Mouse (Mus musculus) hematopoietic stem cell, adult 5-6 weeks (primary cell): ENCODE measurements around the gene Paqr6. TPM values are rescaled to one million over a fixed set of nuclear protein-coding genes. Genes with fewer than 3 reads are reported as not detected.
"Not testable (repeated sequence)": the region's sequence is repeated elsewhere in the genome, so short reads cannot be mapped to it uniquely, and the experiment has no call there.

ENCODE experiments used
- ATAC-seq, 2 experiments: fragments of 125-278 bp in 1 of 2; replicated peaks in 1 of 2; 2 replicates each; pipeline ENCODE4 v1.8.0; 2016 to 2017; ENCODE audit warnings: inconsistent platforms in 2 of 2, mild to moderate bottlenecking in 2 of 2, moderate number of reproducible peaks in 2 of 2, low read depth in 1 of 2, moderate TSS enrichment in 1 of 2; ENCODE audit not compliant: low FRiP score in 2 of 2, poor library complexity in 2 of 2, severe bottlenecking in 2 of 2, insufficient read depth in 1 of 2, low TSS enrichment in 1 of 2
- total RNA-seq: library from RNA; stranded (forward); fragments of 172-1452, 232-1000 nt; gene quantifications from 2 replicates; pipeline ENCODE4 v1.2.3, GENCODE M21; 2017

Paqr6 gene
- total RNA-seq, 1 experiment from 2014 or later, result not detected

DNA sequence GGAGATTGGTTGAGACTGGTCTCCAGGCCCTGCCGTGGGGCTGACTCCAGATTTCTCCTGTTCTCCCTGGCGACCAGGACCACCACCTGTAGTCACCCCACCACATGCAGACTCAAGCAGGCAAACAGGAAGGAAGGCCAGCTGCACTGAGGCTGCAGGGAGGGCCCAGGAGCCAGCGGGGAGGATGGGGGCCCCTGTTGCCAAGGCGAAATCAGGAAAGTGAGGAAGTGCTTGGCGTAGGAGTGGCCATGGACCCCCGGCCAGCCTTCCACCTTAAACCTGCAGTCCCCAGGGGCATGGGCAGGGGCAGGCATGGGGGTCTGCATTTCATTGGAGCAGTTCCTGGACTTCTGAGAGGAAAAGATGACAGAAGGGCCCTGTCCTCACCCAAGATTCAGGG, 3.3 kb upstream of the Paqr6 start:
- ATAC-seq, result peak; percentile 4 to 19; a peak in 1 of 4 replicates

DNA sequence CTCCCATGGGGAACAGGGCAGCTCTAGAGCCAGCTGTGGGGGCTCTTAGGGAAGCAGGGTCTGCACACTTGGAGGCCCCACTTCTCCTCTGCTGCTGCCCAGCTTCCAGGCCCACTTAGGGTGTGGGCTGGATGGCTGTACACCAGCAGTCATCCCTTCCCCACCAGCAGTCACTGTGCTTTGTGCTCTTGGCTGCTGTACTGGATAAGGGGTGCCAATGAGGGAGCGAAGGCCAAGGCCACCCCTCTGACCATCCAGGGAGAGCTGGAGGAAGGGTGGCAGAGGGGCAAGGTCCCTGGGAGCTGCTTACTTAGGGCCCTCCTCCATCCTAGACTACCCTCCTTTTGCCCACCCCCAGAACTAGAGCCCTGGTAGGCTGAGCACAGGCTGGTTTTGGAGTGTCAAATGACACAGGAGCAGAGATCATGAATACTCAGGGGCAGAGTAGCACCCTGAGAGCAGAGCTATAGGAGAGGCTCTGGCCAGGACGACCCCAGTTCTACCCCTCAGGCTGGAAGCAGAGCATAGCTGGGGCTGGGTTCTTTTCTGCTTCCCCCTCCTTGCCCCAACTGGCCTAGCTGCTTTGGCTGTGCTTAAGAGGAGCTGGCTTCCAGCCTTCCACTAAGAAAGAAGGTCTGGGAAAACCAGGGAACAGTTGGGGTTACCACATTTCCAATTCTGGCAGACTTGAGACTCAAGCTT, 2.6 kb upstream of the Paqr6 start:
- no peak for ATAC-seq

DNA sequence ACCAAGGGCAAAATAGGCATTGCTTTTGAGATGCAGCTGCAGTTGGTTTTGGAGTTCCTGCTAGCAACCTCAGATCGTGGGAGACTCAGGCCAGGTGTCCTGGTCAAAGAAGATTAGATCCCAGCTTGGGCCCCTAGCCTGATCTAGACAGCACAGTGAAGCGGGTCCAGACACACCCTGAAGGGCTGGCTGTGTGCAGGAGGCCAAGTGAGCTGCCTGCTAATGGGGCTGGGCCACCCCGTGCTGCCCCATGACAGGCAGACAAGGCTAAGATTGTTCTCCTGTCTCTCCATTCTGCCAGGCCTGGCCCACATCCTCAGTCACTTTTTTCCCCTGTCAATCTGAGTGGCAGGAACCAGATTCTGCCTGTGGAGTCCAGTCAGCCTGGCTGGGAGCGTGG, 684 bp upstream of the Paqr6 start:
- no peak for ATAC-seq

DNA sequence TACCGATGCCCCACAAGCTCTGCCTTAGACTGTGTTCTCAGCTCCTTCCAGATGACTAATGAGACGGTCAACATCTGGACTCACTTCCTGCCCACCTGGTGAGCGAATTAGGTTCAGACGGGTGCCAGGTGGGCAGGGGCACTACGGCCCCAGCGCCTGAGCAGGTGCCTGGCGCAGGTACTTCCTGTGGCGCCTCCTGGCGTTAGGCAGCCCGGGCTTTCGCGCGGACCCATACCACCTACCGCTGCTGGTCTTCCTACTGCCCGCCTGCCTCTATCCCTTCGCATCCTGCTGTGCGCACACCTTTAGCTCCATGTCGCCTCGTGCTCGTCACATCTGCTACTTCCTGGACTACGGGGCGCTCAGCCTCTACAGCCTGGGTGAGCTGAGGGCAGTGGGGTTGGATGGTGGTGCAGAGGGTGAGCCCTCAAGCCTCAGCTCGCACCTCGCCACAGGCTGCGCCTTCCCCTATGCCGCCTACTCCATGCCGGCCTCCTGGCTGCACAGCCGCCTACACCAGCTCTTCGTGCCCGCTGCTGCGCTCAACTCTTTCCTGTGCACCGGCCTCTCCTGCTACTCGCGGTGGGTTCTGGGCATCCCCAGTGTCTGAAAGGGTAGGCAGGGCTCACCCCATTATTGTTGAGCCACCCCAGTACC, 1.4 kb downstream of the Paqr6 start:
- ATAC-seq, result no peak

DNA sequence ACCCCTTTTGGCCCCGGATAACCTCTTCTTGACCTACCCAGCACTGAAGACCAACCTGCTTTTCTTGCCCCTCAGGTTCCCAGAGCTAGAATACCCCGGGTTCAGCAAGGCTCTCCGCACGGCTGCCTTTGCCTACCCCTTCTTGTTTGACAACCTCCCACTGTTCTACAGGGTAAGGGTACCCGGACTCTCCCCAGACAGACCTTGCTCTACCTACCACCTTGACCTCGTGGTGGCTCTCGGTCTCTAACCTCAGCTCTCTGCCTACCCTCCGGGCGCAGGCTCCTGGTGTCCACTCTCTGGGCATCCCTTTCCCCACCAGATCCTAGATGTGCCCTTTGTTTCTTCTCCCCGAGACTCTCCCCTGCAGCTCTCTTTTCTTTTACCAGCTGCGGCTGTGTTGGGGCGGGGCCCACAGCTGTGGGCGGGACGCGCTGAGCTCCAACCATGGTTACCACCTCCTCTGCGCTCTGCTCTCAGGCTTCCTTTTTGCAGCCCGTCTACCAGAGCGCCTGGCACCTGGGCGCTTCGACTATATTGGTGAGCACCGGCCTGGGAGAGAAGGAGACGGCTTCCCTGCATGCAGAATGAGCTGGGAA, 2.5 kb downstream of the Paqr6 start:
- ATAC-seq, result peak; percentile 90 to 93

DNA sequence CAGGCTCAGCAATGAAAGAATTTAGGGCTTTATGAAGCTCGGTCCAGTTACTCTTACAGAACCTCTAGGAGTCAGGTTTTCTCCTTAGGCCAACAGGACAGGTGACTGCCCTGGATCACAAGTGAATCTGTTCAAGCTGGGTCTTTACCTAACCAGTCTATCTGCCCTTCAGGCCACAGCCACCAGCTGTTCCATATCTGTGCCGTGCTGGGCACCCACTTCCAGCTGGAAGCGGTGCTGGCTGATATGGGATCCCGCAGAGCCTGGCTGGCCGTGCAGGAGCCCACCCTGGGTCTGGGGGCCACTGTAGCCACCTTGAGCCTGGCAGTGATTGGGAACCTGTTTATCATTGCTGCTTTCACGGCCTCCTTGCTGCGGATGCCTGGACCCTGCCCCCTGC, 3.1 kb downstream of the Paqr6 start:
- ATAC-seq, result 0 out of 4 replicates have a peak, but pooled peaks of 1 of the 2 experiments have one; percentile 3

DNA sequence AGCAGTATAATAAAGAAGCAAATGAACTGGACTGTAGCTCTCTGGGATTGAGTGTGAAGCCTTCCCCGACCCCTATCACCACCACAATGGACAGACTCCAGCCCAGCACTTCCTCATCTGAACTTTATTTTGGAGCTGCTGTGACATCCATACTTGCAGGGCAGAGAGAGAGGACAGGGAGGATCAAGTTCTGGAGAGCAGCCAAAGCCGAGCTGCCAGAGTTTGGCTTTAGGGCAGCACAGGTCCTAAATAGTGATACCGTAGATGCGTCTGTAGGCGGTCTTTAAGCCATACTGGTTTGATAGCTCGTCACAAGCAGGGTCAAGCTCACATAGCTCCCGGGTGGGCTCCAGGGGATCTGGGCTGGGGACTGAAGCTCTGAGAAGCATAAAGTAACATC, 4.1 kb downstream of the Paqr6 start:
- ATAC-seq, result not testable (repeated sequence)

DNA sequence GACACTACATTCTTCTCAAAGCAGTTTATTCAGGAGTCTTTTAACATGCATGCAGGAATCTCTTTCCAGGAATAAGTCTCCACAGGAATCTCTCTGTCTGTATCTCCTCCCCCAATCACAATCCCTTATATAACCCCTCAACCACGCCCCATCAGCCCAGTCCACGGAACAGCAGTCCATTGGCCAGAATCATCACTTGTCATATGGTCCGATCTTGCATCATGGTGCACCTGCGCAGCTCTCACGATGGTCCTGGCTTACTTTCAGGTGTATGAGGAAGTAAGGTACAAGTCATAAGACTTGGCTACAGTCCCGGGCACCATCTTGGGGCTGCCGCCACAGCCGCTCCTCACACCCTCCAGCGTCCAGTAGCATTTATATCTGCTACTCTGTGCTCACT, 8.3 kb downstream of the Paqr6 start, which contains the start of gene Bglap3:
Gene Bglap3 (minus strand): TSS at position 101 of the 400 bp plus-strand sequence.
- not testable (repeated sequence) for ATAC-seq

DNA sequence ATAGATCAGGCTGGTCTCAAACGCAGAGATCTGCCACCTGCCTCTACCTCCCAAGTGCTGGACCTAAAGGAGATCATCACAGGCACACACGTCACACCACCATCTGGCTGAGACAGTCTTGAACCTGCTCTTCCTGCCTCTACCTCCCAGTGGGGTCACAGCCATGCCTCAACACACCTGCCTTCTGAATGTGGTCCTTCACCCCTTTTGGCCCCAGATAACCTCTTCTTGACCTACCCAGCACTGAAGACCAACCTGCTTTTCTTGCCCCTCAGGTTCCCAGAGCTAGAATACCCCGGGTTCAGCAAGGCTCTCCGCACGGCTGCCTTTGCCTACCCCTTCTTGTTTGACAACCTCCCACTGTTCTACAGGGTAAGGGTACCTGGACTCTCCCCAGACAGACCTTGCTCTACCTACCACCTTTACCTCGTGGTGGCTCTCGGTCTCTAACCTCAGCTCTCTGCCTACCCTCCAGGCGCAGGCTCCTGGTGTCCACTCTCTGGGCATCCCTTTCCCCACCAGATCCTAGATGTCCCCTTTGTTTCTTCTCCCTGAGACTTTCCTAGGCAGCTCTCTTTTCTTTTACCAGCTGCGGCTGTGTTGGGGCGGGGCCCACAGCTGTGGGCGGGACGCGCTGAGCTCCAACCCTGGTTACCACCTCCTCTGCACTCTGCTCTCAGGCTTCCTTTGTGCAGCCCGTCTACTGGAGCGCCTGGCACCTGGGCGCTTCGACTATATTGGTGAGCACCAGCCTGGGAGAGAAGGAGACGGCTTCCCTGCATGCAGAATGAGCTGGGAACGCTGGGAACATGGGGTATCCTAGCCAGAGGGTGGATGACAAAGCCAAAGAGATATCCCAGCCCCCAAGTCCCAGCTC, 11.6 kb downstream of the Paqr6 start:
- ATAC-seq, result peak; percentile 76 to 88

DNA sequence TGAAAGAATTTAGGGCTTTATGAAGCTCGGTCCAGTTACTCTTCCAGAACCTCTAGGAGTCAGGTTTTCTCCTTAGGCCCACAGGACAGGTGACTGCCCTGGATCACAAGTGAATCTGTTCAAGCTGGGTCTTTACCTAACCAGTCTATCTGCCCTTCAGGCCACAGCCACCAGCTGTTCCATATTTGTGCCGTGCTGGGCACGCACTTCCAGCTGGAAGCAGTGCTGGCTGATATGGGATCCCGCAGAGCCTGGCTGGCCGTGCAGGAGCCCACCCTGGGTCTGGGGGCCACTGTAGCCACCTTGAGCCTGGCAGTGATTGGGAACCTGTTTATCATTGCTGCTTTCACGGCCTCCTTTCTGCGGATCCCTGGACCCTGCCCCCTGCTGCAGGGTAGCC, 12.3 kb downstream of the Paqr6 start:
- ATAC-seq, result not testable (repeated sequence)

DNA sequence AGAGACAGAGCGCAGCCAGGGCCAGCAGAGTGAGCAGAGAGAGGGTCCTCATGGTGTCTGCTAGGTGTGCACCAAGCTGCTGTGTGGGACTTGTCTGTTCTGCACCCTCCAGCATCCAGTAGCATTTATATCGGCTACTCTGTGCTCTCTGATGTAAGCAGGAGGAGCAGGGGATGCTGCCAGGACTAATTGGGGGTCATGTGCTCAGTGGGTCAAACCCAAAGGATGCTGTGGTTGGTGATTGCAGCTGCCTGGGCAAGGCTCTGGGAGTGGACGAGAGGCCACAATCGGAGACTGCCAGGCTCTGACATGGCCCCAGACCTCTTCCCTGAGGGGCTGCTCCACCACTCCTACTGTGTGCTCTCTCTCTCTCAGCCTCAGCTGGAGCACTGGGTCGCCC, 14.2 kb downstream of the Paqr6 start, which contains the start of gene Bglap2:
Gene Bglap2 (minus strand): TSS at position 101 of the 400 bp plus-strand sequence.
- not testable (repeated sequence) for ATAC-seq

DNA sequence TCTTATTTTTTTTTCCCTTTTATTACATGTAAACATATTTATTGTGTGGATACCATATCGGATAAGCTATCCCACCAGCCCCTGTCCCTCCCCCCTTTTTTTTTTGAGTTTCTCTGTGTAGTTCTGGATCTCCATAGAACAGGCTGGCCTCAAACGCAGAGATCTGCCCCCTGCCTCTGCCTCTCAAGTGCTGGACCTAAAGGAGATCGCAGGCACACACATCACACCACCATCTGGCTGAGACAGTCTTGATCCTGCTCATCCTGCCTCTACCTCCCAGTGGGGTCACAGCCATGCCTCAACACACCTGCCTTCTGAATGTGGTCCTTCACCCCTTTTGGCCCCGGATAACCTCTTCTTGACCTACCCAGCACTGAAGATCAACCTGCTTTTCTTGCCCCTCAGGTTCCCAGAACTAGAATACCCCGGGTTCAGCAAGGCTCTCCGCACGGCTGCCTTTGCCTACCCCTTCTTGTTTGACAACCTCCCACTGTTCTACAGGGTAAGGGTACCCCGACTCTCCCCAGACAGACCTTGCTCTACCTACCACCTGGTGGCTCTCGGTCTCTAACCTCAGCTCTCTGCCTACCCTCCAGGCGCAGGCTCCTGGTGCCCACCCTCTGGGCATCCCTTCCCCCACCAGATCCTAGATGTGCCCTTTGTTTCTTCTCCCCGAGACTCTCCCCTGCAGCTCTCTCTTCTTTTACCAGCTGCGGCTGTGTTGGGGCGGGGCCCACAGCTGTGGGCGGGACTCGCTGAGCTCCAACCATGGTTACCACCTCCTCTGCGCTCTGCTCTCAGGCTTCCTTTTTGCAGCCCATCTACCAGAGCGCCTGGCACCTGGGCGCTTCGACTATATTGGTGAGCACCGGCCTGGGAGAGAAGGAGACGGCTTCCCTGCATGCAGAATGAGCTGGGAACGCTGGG, 17.3 kb downstream of the Paqr6 start:
- peak; percentile 88 to 94 for ATAC-seq

DNA sequence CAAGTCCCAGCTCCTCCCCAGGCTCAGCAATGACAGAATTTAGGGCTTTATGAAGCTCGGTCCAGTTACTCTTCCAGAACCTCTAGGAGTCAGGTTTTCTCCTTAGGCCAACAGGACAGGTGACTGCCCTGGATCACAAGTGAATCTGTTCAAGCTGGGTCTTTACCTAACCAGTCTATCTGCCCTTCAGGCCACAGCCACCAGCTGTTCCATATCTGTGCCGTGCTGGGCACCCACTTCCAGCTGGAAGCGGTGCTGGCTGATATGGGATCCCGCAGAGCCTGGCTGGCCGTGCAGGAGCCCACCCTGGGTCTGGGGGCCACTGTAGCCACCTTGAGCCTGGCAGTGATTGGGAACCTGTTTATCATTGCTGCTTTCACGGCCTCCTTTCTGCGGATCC, 18.0 kb downstream of the Paqr6 start:
- ATAC-seq, result not testable (repeated sequence)

DNA sequence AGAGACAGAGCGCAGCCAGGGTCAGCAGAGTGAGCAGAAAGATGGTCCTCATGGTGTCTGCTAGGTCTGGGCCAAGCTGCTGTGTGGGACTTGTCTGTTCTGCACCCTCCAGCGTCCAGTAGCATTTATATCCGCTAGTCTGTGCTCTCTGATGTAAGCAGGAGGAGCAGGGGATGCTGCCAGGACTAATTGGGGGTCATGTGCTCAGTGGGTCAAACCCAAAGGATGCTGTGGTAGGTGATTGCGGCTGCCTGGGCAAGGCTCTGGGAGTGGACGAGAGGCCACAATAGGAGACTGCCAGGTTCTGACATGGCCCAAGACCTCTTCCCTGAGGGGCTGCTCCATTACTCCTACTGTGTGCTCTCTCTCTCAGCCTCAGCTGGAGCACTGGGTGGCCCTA, 20.0 kb downstream of the Paqr6 start, which contains the start of gene Bglap:
Gene Bglap (minus strand): TSS at position 101 of the 400 bp plus-strand sequence.
- ATAC-seq, result no peak

DNA sequence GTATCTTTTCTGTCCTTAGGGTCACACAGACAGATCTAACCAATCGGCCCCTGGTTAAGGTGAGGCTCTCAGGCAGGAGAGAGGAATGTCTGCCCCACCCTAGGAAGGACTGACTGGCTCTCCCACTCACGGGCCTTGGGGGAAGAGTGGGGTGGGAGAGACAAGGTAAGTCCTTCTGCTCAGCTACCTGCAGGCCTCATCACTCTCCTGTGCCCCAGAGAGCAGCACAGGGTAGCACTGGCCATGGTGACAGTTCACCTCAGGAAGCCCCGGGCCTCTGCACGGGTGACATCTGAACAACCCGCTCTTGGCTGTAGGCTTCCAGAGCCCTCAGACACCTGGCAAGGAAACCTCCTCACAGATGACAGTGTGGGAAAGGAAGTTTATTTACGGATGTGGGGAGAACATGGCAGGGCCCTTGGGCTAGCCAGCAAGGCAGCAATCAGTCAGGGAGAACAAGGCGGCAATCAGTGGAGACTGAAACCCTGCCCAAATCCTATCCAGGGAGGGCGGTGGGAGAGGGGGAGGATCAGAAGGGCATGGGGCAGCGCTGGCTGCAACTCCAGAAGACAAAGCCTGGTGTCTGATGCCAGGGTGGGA, 29.5 kb downstream of the Paqr6 start:
- ATAC-seq, result no peak

DNA sequence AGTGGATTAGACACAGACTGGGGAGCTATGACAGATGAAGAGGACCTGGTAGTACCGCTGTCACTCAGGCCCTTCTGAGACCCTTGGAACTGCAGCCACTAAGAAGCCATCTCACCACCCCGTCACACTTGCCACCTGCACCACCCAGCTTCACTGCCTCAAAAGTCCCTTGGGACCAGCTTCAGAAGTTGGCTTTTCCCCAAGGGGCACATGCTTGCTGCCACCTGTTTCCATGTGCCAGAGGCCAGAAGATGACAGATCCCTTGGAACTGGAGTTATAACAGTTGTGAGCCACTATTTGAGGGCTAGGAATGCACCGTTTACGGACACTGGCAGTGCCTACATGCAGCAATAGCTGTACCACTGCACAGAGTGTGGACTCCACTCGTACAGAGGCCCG, 30.9 kb downstream of the Paqr6 start:
- no peak for ATAC-seq
